Mouse (Mus musculus): ENCODE results near the gene Espn.

GRCm38 (mm10) chr4:152132772-152133169 lies 19.4 kb downstream of the Espn start:
- no peak for TF ChIP-seq CTCF (IDR thresholded peaks at IDR 0.05; ENCODE audit: low read depth)
- TF ChIP-seq EP300 (optimal IDR thresholded peaks at IDR 0.05), result no peak

All from stomach, postnatal 0 days (tissue).